Mouse (Mus musculus): ENCODE measurements around the gene D130043K22Rik. TPM values are rescaled to one million over a fixed set of nuclear protein-coding genes. Genes with fewer than 3 reads are reported as not detected.
A peak's percentile ranks its signal among the peaks of the same experiment; 100 is the strongest.

Gene D130043K22Rik
- polyA plus RNA-seq, 1 experiment = 5.6 TPM

- H3K27me3 ChIP-seq (ENCODE audit: control insufficient read depth, insufficient read depth, low read length) = no peaks in the 10 kb centered on the region
- no peak for TF ChIP-seq POLR2A (IDR thresholded peaks at IDR 0.05; ENCODE audit: borderline replicate concordance, insufficient read depth, low read length)
- TF ChIP-seq CTCF (IDR thresholded peaks at IDR 0.05; ENCODE audit: borderline replicate concordance, insufficient read depth, low read depth, low read length) = no peak
- peak overlapping the region; percentile 98 for H3K4me3 ChIP-seq (replicated peaks; ENCODE audit: insufficient read depth, low read depth, low read length)
- H3K4me1 ChIP-seq (ENCODE audit: control insufficient read depth, insufficient read depth, low read length) = peaks cover 3% of the 10 kb centered on the region
- peak; percentile 32 to 35 for DNase-seq
- H3K27ac ChIP-seq (ENCODE audit: insufficient read depth, low read length) = no peak overlapping the region
- WGBS = under 1% methylated on average over 26 of the region's 26 CpGs
Observed at GRCm38 (mm10) chr13:24802131-24802691, 42.7 kb upstream of the D130043K22Rik start.

- Histone ChIP-seq H3K27ac (ENCODE audit: insufficient read depth, low read length) (no peak overlapping the region), H3K4me3 (replicated peaks; ENCODE audit: insufficient read depth, low read depth, low read length) (peak overlapping the region; percentile 22), H3K27me3 (ENCODE audit: control insufficient read depth, insufficient read depth, low read length) (no peaks in the 10 kb centered on the region), H3K4me1 (ENCODE audit: control insufficient read depth, insufficient read depth, low read length) (peaks cover 3% of the 10 kb centered on the region)
- TF ChIP-seq POLR2A (IDR thresholded peaks at IDR 0.05; ENCODE audit: borderline replicate concordance, insufficient read depth, low read length) (no peak), CTCF (IDR thresholded peaks at IDR 0.05; ENCODE audit: borderline replicate concordance, insufficient read depth, low read depth, low read length) (no peak)
- DNase-seq = no peak
- 5% methylated on average over 2 of the region's 2 CpGs for WGBS
Observed at GRCm38 (mm10) chr13:24803196-24803595, 41.7 kb upstream of the D130043K22Rik start.

- no peak for TF ChIP-seq CTCF (IDR thresholded peaks at IDR 0.05; ENCODE audit: borderline replicate concordance, insufficient read depth, low read depth, low read length)
- TF ChIP-seq POLR2A (IDR thresholded peaks at IDR 0.05; ENCODE audit: borderline replicate concordance, insufficient read depth, low read length) = no peak
- Histone ChIP-seq H3K4me3 (replicated peaks; ENCODE audit: insufficient read depth, low read depth, low read length) (no peak overlapping the region), H3K4me1 (ENCODE audit: control insufficient read depth, insufficient read depth, low read length) (peaks cover 3% of the 10 kb centered on the region), H3K27ac (ENCODE audit: insufficient read depth, low read length) (no peak overlapping the region), H3K27me3 (ENCODE audit: control insufficient read depth, insufficient read depth, low read length) (no peaks in the 10 kb centered on the region)
- no peak for DNase-seq
Observed at GRCm38 (mm10) chr13:24806079-24806478, 38.9 kb upstream of the D130043K22Rik start.

DNA sequence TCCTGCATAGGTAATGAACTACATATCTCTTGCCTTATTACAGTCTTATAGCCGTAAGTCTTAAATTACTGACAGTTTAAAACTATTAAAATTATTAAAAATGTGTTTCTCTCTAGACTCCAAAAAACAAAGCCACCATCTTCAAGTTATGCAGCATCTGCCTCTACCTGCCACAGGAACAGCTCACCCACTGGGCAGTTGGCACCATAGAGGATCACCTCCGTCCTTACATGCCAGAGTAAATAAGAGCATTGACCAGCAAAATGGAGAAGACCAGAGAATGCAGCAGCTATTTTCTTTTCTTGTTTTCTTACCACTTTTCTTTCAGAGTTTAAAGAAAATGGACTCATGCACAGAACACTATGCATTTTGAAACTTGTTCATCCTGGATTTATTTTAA is 32.4 kb upstream of the D130043K22Rik start:
- TF ChIP-seq POLR2A (IDR thresholded peaks at IDR 0.05; ENCODE audit: borderline replicate concordance, insufficient read depth, low read length) = no peak
- TF ChIP-seq CTCF (IDR thresholded peaks at IDR 0.05; ENCODE audit: borderline replicate concordance, insufficient read depth, low read depth, low read length) = no peak
- DNase-seq = peak in 1 of 2 experiments; percentile 47
- H3K4me1 ChIP-seq (ENCODE audit: control insufficient read depth, insufficient read depth, low read length) = peaks cover 2% of the 10 kb centered on the region; the same call in 1 of the 2 replicates
- no peak overlapping the region for H3K27ac ChIP-seq (ENCODE audit: insufficient read depth, low read length)
- H3K27me3 ChIP-seq (ENCODE audit: control insufficient read depth, insufficient read depth, low read length) = no peaks in the 10 kb centered on the region
- H3K4me3 ChIP-seq (replicated peaks; ENCODE audit: insufficient read depth, low read depth, low read length) = no peak overlapping the region
- 49% methylated on average over 2 of the region's 2 CpGs for WGBS

DNA sequence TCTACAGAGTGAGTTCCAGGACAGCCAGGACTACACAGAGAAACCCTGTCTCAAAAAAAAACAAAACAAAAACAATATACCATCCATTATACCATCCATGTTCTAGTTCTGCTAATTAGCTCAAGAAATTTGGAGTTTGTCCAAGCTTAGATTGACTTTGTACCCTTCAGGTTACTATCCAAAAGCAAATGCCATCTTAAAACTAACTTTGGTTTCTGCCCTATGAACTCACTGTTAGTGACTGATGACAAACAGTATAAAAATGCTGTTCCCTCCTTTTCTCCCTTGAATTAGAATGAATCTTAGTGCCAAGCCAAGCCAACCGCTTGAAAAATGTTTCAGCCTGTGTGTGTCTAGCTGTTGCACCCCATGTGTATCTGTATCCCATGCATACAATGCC is 30.3 kb upstream of the D130043K22Rik start:
- H3K4me3 ChIP-seq (replicated peaks; ENCODE audit: insufficient read depth, low read depth, low read length) = no peak overlapping the region
- no peaks in the 10 kb centered on the region for H3K27me3 ChIP-seq (ENCODE audit: control insufficient read depth, insufficient read depth, low read length)
- no peak overlapping the region for H3K27ac ChIP-seq (ENCODE audit: insufficient read depth, low read length)
- DNase-seq = no peak
- TF ChIP-seq POLR2A (IDR thresholded peaks at IDR 0.05; ENCODE audit: borderline replicate concordance, insufficient read depth, low read length) (no peak), CTCF (IDR thresholded peaks at IDR 0.05; ENCODE audit: borderline replicate concordance, insufficient read depth, low read depth, low read length) (no peak)
- H3K4me1 ChIP-seq (ENCODE audit: control insufficient read depth, insufficient read depth, low read length) = peaks cover 2% of the 10 kb centered on the region; the same call in 1 of the 2 replicates
- 83% methylated on average over 1 of the region's 1 CpGs for WGBS

- no peak overlapping the region for H3K27ac ChIP-seq (ENCODE audit: insufficient read depth, low read length)
Observed at GRCm38 (mm10) chr13:24816125-24817092, 28.5 kb upstream of the D130043K22Rik start.

DNA sequence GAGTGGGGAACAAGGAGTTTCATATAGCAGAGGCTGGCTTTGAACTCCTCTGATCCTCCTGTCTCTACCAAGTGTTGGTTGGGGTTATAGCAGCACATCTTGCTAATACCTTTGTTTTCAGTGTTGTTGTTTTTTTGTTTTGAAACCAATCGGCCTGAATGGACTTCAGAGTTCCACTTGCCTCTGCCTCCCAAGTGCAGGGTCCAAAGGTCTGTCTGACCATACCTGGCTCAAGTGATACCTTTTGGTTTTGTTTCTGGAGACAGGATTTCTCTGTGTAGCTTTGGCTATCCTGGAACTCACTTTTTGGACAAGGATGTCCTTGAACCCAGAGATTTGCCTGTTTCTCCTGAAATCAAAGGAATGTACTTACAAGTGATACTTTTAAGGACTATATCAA is 25.0 kb upstream of the D130043K22Rik start:
- DNase-seq = no peak
- H3K4me3 ChIP-seq (replicated peaks; ENCODE audit: insufficient read depth, low read depth, low read length) = no peak overlapping the region
- H3K27ac ChIP-seq (ENCODE audit: insufficient read depth, low read length) = no peak overlapping the region
- no peak for TF ChIP-seq POLR2A (IDR thresholded peaks at IDR 0.05; ENCODE audit: borderline replicate concordance, insufficient read depth, low read length)
- TF ChIP-seq CTCF (IDR thresholded peaks at IDR 0.05; ENCODE audit: borderline replicate concordance, insufficient read depth, low read depth, low read length) = no peak
- peaks cover 4% of the 10 kb centered on the region for H3K4me1 ChIP-seq (ENCODE audit: control insufficient read depth, insufficient read depth, low read length)
- no peaks in the 10 kb centered on the region for H3K27me3 ChIP-seq (ENCODE audit: control insufficient read depth, insufficient read depth, low read length)
- WGBS = 81% methylated on average over 1 of the region's 1 CpGs

More at GRCm38 (mm10) chr13:24816125-24817092, 28.5 kb upstream of the D130043K22Rik start:
- peaks cover 2% of the 10 kb centered on the region; the same call in 1 of the 2 replicates for H3K4me1 ChIP-seq (ENCODE audit: control insufficient read depth, insufficient read depth, low read length)
- no peak for DNase-seq
- no peaks in the 10 kb centered on the region for H3K27me3 ChIP-seq (ENCODE audit: control insufficient read depth, insufficient read depth, low read length)
- TF ChIP-seq POLR2A (IDR thresholded peaks at IDR 0.05; ENCODE audit: borderline replicate concordance, insufficient read depth, low read length) (no peak), CTCF (IDR thresholded peaks at IDR 0.05; ENCODE audit: borderline replicate concordance, insufficient read depth, low read depth, low read length) (no peak)
- 71% methylated on average over 4 of the region's 4 CpGs for WGBS
- H3K4me3 ChIP-seq (replicated peaks; ENCODE audit: insufficient read depth, low read depth, low read length) = no peak overlapping the region

All from cerebellum, adult 2 months (tissue).